Mouse (Mus musculus) thymus, adult 2 months (tissue): ENCODE results near the gene Lmo7.

Source experiments
- CTCF ChIP-seq: fragments of 200-500 bp; IDR thresholded peaks from 2 replicates; pipeline ENCODE4 v1.5.1; 2012; ENCODE audit warnings: mild to moderate bottlenecking, control low read depth, low read length, moderate library complexity, borderline replicate concordance; ENCODE audit not compliant: control insufficient read depth, poor library complexity, insufficient read depth; ENCODE audit errors: extremely low read depth
- POLR2A ChIP-seq: fragments of 200-500 bp; IDR thresholded peaks from 2 replicates; pipeline ENCODE4 v1.6.1; 2012; ENCODE audit warnings: mild to moderate bottlenecking, low read length, control low read depth, moderate library complexity; ENCODE audit not compliant: control insufficient read depth, poor library complexity, insufficient read depth; ENCODE audit errors: extremely low read depth

DNA sequence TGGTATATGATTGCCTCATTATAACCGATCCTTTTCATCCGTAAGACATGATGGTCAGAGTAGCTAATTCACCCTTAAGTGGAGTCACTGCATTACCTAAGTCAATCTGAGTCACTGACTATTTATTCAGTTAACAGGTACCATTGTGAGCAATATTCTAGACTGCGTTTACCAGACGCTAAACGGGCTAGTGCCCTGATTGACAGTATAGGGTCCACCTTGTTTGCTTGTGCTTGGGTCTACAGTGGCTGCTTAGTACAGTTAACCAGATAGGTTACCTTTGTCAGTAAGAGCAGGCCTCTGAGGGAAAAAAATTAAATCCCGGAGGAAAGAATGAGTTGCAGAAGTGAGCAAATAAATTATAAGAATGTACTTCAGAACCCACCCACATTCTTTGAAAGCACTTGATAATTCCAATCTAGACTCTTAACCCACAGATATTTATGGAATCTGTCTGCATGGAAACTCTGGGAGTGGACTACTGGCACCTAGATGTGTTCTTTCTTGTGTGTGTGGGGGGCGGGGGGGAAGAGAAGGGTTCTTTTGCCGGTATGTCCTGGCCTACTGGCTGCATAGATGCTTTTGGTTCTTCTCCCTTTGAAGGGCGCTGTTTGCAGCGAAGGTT, 64.9 kb downstream of the Lmo7 start:
- no peak for TF ChIP-seq CTCF
- TF ChIP-seq POLR2A: no peak
